Mouse (Mus musculus) midbrain, embryonic 16.5 days (tissue): ENCODE data around the gene Parp11. TPM values are rescaled to one million over a fixed set of nuclear protein-coding genes. Genes with fewer than 3 reads are reported as not detected.

ENCODE experiments used
- ATAC-seq: fragments of 200-750 bp; cut with Nextera tagmentation; 2 replicates; pipeline ENCODE4 v1.8.0; 2017; ENCODE audit warnings: moderate TSS enrichment
- H3K27ac ChIP-seq: fragments of 300-500 bp; sonication (generic); 2 replicates; pipeline ENCODE4 v1.5.1; 2014; ENCODE audit warnings: mild to moderate bottlenecking, low read length, mixed read lengths
- H3K27me3 ChIP-seq: fragments of 300-500 bp; sonication (generic); 2 replicates; pipeline ENCODE4 v1.6.1; 2014; ENCODE audit warnings: low read depth, low read length, mixed read lengths; ENCODE audit not compliant: control insufficient read depth, insufficient read depth
- H3K36me3 ChIP-seq: fragments of 300-500 bp; sonication (generic); 2 replicates; pipeline ENCODE4 v1.6.1; 2014; ENCODE audit warnings: mild to moderate bottlenecking, low read length, moderate library complexity, mixed read lengths; ENCODE audit not compliant: control insufficient read depth, insufficient read depth
- H3K4me1 ChIP-seq: fragments of 300-500 bp; sonication (generic); 2 replicates; pipeline ENCODE4 v1.6.1; 2014; ENCODE audit warnings: mild to moderate bottlenecking, low read length, mixed read lengths; ENCODE audit not compliant: control insufficient read depth, insufficient read depth
- H3K4me2 ChIP-seq: fragments of 300-500 bp; sonication (generic); 2 replicates; pipeline ENCODE4 v1.6.1; 2014; ENCODE audit warnings: mild to moderate bottlenecking, low read length, mixed read lengths
- H3K4me3 ChIP-seq: fragments of 300-500 bp; sonication (generic); 2 replicates; pipeline ENCODE4 v1.5.1; 2014; ENCODE audit warnings: low read depth, mild to moderate bottlenecking, low read length, moderate library complexity, mixed read lengths
- H3K9ac ChIP-seq: fragments of 300-500 bp; sonication (generic); 2 replicates; pipeline ENCODE4 v1.6.1; 2014; ENCODE audit warnings: low read depth, low read length, mixed read lengths
- H3K9me3 ChIP-seq: fragments of 300-500 bp; sonication (generic); replicated peaks from 2 replicates; pipeline ENCODE4 v1.6.1; 2014; ENCODE audit warnings: mild to moderate bottlenecking, low read length, mixed read lengths; ENCODE audit not compliant: control insufficient read depth, poor library complexity, severe bottlenecking
- WGBS: fragments of 180-500 bp; shearing (Covaris S2); extraction: QIAGEN DNeasy Blood & Tissue Kit; methylation state at CpG from one replicate; pipeline ENCODE4 v1.1.7; 2014; 5-methylcytosine and 5-hydroxymethylcytosine counted together
- polyA plus RNA-seq: library from polyadenylated mRNA; unstranded; fragments of >200 nt; fragmentation: Nextera tagmentation; extraction: Ambion mirVana; gene quantifications from 2 replicates; pipeline ENCODE4 v1.2.1, GENCODE M21; 2015

Parp11 gene
- polyA plus RNA-seq, 1 experiment from 2014 or later: 90.5 TPM

GRCm38 (mm10) chr6:127472078-127472477, 25.4 kb downstream of the Parp11 start:
- Histone ChIP-seq H3K4me2 (no peak overlapping the region), H3K27ac (no peak overlapping the region), H3K4me1 (peaks cover 2% of the 10 kb centered on the region; the same call in 1 of the 2 replicates), H3K9ac (no peak overlapping the region), H3K9me3 (no peaks in the 10 kb centered on the region), H3K36me3 (peaks cover 15% of the 10 kb centered on the region), H3K4me3 (no peak overlapping the region), H3K27me3 (no peaks in the 10 kb centered on the region)
- ATAC-seq: no peak
- WGBS: 79% methylated on average over 4 of the region's 4 CpGs

GRCm38 (mm10) chr6:127473961-127474360, 27.3 kb downstream of the Parp11 start:
- no peak overlapping the region for H3K27ac ChIP-seq
- no peaks in the 10 kb centered on the region for H3K4me1 ChIP-seq
- no peak overlapping the region for H3K9ac ChIP-seq
- H3K4me2 ChIP-seq: no peak overlapping the region
- H3K4me3 ChIP-seq: no peak overlapping the region
- peaks cover 25% of the 10 kb centered on the region for H3K36me3 ChIP-seq
- H3K27me3 ChIP-seq: no peaks in the 10 kb centered on the region
- H3K9me3 ChIP-seq: no peaks in the 10 kb centered on the region
- 85% methylated on average over 8 of the region's 8 CpGs for WGBS
- ATAC-seq: no peak

GRCm38 (mm10) chr6:127475231-127475630, 28.6 kb downstream of the Parp11 start:
- H3K27me3 ChIP-seq: no peaks in the 10 kb centered on the region
- 27% methylated on average over 3 of the region's 3 CpGs for WGBS
- no peaks in the 10 kb centered on the region; the same call in 1 of the 2 replicates for H3K9me3 ChIP-seq
- no peak for ATAC-seq
- H3K4me1 ChIP-seq: no peaks in the 10 kb centered on the region
- H3K4me3 ChIP-seq: no peak overlapping the region
- peaks cover 33% of the 10 kb centered on the region for H3K36me3 ChIP-seq
- H3K4me2 ChIP-seq: no peak overlapping the region
- no peak overlapping the region for H3K27ac ChIP-seq
- H3K9ac ChIP-seq: no peak overlapping the region

GRCm38 (mm10) chr6:127491046-127491445, 44.4 kb downstream of the Parp11 start:
- H3K27me3 ChIP-seq: no peaks in the 10 kb centered on the region
- WGBS: 88% methylated on average over 6 of the region's 6 CpGs
- H3K4me3 ChIP-seq: no peak overlapping the region
- H3K27ac ChIP-seq: no peak overlapping the region
- H3K9ac ChIP-seq: no peak overlapping the region
- H3K36me3 ChIP-seq: peaks cover 3% of the 10 kb centered on the region; the same call in 1 of the 2 replicates
- H3K4me2 ChIP-seq: no peak overlapping the region
- H3K9me3 ChIP-seq: no peaks in the 10 kb centered on the region
- no peak for ATAC-seq
- H3K4me1 ChIP-seq: no peaks in the 10 kb centered on the region; the same call in 1 of the 2 replicates

GRCm38 (mm10) chr6:127492561-127492960, 45.9 kb downstream of the Parp11 start:
- no peaks in the 10 kb centered on the region; the same call in 1 of the 2 replicates for H3K4me1 ChIP-seq
- no peaks in the 10 kb centered on the region for H3K27me3 ChIP-seq
- H3K9ac ChIP-seq: no peak overlapping the region
- no peak for ATAC-seq
- no peak overlapping the region for H3K27ac ChIP-seq
- WGBS: 73% methylated on average over 4 of the region's 4 CpGs
- no peak overlapping the region for H3K4me2 ChIP-seq
- H3K4me3 ChIP-seq: no peak overlapping the region
- H3K36me3 ChIP-seq: peaks cover 3% of the 10 kb centered on the region; the same call in 1 of the 2 replicates
- H3K9me3 ChIP-seq: no peaks in the 10 kb centered on the region

- no peak overlapping the region for H3K9ac ChIP-seq
- H3K27me3 ChIP-seq: no peaks in the 10 kb centered on the region
- H3K36me3 ChIP-seq: peaks cover 3% of the 10 kb centered on the region; the same call in 1 of the 2 replicates
- ATAC-seq: no peak
- WGBS: 66% methylated on average over 13 of the region's 13 CpGs
- H3K4me1 ChIP-seq: no peaks in the 10 kb centered on the region; the same call in 1 of the 2 replicates
- H3K4me3 ChIP-seq: no peak overlapping the region
- H3K4me2 ChIP-seq: no peak overlapping the region
- H3K9me3 ChIP-seq: no peaks in the 10 kb centered on the region
- no peak overlapping the region for H3K27ac ChIP-seq
These were observed 47.1 kb downstream of the Parp11 start for GRCm38 (mm10) chr6:127493750-127494149.

- WGBS: 94% methylated on average over 9 of the region's 9 CpGs
- ATAC-seq: no peak
- no peaks in the 10 kb centered on the region for H3K9me3 ChIP-seq
These were observed 47.7 kb downstream of the Parp11 start for GRCm38 (mm10) chr6:127494357-127494756.

GRCm38 (mm10) chr6:127495251-127495650, 48.6 kb downstream of the Parp11 start:
- Histone ChIP-seq H3K4me1 (no peaks in the 10 kb centered on the region; the same call in 1 of the 2 replicates), H3K36me3 (peaks cover 3% of the 10 kb centered on the region; the same call in 1 of the 2 replicates), H3K27me3 (no peaks in the 10 kb centered on the region), H3K4me3 (no peak overlapping the region), H3K9me3 (no peaks in the 10 kb centered on the region), H3K27ac (no peak overlapping the region), H3K4me2 (no peak overlapping the region), H3K9ac (no peak overlapping the region)
- no peak for ATAC-seq
- 94% methylated on average over 2 of the region's 2 CpGs for WGBS

More at GRCm38 (mm10) chr6:127494357-127494756, 47.7 kb downstream of the Parp11 start:
- Histone ChIP-seq H3K36me3 (peaks cover 3% of the 10 kb centered on the region; the same call in 1 of the 2 replicates), H3K4me3 (no peak overlapping the region), H3K27ac (no peak overlapping the region), H3K4me1 (no peaks in the 10 kb centered on the region; the same call in 1 of the 2 replicates), H3K27me3 (no peaks in the 10 kb centered on the region), H3K4me2 (no peak overlapping the region), H3K9ac (no peak overlapping the region)

- no peaks in the 10 kb centered on the region; the same call in 1 of the 2 replicates for H3K4me1 ChIP-seq
These were observed 49.2 kb downstream of the Parp11 start for GRCm38 (mm10) chr6:127495876-127496275.

More at GRCm38 (mm10) chr6:127495876-127496275, 49.2 kb downstream of the Parp11 start:
- H3K36me3 ChIP-seq: peaks cover 3% of the 10 kb centered on the region; the same call in 1 of the 2 replicates
- no peak overlapping the region for H3K9ac ChIP-seq
- H3K27ac ChIP-seq: no peak overlapping the region
- H3K27me3 ChIP-seq: no peaks in the 10 kb centered on the region
- no peak for ATAC-seq
- H3K9me3 ChIP-seq: no peaks in the 10 kb centered on the region
- 11% methylated on average over 6 of the region's 6 CpGs for WGBS
- H3K4me2 ChIP-seq: no peak overlapping the region
- no peak overlapping the region for H3K4me3 ChIP-seq
